Mouse (Mus musculus): ENCODE data around the gene Vwa8.

Vwa8 gene

DNA sequence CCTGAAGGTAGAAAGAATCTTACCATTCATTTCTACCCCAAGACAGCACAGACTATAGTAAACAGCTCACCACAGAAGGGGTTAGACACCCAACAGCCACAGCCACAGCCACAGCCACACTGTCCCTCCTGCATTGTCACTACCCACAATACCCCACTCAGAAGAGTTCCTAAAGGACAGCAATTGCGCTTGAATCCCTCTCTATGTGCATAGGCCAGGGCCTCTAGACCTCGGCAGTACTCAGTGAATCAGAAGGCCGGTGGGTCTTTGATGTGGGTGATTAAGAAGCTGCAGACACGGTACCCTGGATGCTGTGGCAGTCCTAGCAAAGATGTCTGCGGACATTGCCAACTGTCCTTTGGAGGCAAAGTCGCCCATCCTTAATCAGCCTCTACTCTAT is 377.9 kb downstream of the Vwa8 start:
- DNase-seq (ENCODE audit: low read depth, low spot score) = no peak

DNA sequence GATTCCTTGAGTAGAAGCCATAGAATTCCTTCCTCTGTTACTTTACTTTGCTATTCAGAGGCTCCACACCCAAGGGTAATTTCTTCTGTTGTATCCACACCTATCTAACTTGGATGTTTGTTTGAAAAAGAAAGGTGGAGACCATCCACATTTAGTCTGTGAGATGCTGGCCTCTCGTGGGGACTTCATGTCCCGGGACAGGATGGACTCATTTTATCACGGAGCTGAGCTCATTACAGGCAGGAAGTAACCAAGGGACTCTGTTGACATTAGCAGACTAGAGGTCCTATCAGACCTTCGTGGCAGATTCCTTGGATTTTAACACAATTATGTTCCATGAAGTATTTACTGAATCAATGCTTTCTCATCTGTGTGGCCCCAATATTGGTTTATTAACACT is 379.1 kb downstream of the Vwa8 start:
- no peak for DNase-seq (ENCODE audit: low read depth, low spot score)

- DNase-seq (ENCODE audit: low read depth, low spot score) = no peak
Observed at GRCm38 (mm10) chr14:79231677-79232076, 382.8 kb downstream of the Vwa8 start.

DNA sequence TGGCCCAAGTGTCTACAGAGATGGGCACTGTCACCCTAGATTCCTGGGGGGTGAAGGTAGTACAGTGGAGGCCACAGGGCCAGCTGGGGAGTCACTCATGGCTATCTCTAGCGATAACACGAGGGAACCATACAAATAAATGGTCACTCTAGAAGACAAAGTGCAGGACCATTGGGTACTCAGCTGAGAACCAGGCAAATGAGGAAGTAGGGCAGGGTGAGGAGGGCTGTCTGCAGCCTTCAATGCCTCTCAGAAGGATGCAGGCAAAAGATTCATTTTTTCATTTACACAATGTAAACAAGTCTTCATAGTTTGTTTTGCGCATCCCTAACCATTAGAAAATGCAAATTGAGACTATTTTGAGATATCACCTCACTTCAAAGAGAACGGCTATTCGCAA is 384.8 kb downstream of the Vwa8 start:
- DNase-seq (ENCODE audit: low read depth, low spot score) = no peak

DNA sequence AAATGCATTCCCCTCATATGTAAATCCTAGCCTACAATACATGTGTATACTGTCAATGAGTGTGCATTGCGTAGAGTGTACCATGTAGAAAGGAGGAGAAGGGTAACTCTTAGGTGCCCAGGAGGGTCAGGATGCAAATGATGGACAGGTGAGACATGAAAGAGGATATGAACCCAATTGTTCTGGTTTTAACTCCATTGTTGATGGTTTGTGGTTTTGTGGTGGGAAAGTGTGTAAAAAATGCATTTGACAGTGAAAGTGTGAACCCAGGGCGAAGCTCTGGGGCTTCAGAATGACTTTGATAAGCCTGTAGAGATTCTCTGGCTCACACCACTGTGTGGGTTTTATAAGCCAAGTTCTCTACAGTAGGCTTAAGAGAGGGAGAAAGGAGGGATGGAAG is 385.7 kb downstream of the Vwa8 start:
- no peak for DNase-seq (ENCODE audit: low read depth, low spot score)

DNA sequence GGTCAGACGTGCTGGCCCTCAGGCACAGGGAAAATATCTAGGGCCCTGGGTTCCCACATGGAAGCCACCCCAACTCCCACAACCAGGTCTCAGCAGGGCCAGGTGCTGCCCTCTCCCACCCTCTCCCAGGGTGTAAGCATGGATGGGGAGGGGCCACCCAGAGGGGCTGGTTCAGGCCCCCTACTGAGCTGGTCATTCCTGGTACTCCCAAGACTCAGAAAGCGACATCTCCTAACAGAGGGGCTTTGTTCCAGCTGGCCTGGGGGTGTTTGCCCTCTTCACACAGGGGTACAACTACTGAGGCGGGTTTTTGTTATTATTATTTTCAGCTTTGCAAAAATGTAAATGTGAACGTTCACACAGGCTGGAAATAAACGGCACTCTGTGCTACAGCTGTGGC is 386.3 kb downstream of the Vwa8 start:
- DNase-seq (ENCODE audit: low read depth, low spot score) = no peak

- no peak for DNase-seq (ENCODE audit: low read depth, low spot score)
Observed at GRCm38 (mm10) chr14:79236261-79236660, 387.4 kb downstream of the Vwa8 start.

DNA sequence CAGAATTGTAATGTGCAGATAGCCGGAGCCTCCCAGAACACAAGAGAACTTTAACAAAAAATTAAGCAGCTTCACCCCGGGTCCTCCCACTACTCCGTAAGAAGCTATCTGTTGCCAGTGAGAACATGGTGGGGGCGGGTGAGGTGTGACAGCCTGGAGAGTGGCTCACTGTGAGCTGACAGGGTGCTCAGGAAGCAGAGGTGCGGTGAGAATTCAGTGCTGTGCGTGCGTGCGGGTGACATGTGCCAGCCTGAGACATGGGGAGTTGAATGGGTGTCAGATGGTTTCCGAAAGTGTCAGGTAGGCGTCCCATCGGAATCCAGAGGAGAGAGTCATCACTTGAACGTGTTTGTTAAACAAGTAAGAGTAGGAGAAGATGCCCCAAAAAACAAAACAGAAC is 390.6 kb downstream of the Vwa8 start:
- no peak for DNase-seq (ENCODE audit: low read depth, low spot score)

- DNase-seq (ENCODE audit: low read depth, low spot score) = no peak
Observed at GRCm38 (mm10) chr14:79241057-79241570, 392.3 kb downstream of the Vwa8 start.

DNA sequence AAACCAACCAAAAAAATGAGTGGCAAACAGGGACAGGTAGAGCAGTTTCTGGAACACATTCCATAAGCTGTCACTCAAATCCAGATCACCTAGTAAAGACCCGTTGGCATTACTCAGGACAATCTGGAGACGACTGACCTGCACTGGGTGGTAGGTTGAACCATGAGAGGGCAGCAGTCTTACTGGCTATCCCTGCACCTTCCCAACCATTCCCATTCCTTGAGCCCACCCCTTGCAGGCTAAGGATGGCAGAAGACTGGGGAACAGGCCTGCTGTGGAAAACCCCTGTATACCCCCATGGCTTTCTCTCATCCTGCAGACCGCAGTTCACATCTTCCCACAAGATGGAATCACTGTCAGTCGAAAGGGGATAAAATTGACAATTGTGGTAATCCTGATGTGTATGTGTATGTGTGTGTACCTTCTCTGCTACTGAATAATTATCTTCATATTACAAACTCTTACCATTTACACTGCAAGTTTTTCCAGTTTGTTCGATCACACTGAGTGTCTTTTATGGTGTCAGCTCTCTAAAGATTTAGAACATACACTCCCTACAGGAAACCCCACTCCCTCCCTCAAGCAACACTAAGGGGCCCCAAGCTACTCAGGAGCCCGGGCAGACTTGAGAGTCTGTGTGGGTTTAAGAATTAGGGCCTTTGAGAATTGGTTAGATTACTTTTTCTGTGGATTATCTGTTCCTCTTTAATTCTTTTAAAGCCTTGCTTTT is 393.0 kb downstream of the Vwa8 start:
- no peak for DNase-seq (ENCODE audit: low read depth, low spot score)

DNA sequence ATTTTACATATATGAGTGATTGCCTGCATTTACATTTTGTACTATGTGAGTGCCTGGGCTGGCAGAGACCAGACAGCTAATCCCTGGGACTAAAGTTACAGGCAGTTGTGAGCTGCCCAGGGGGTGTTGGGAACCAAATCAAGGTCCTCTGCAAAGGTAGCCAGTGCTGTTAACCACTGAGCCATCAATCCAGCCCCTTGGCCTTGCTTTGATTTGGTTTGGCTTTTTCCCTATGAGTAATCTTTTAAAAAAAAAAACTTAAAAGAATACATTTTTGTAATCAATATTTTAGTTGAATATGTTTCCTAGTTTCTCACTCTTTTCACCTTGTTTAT is 393.5 kb downstream of the Vwa8 start:
- no peak for DNase-seq (ENCODE audit: low read depth, low spot score)

- no peak for DNase-seq (ENCODE audit: low read depth, low spot score)
Observed at GRCm38 (mm10) chr14:79243038-79243883, 394.4 kb downstream of the Vwa8 start.

DNA sequence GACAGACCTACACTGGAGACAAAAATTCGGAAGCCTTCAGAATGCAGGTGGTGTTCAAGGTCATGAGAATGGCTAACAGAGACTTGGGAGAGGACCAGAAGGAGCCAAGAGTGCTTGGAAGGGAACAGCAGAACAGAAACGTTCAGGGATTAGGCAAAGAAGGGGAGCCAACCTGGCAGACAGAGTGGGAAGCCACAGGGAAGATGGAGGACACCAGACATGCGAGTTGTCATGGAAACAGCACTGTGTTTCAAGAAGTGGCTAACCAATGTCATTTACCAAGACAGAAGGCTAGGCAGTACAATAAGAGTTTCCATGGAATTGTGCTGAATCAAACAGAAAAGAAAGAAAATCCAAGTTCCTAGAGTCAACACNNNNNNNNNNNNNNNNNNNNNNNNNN is 395.7 kb downstream of the Vwa8 start:
- peak; percentile 8 for DNase-seq (ENCODE audit: low read depth, low spot score)

DNA sequence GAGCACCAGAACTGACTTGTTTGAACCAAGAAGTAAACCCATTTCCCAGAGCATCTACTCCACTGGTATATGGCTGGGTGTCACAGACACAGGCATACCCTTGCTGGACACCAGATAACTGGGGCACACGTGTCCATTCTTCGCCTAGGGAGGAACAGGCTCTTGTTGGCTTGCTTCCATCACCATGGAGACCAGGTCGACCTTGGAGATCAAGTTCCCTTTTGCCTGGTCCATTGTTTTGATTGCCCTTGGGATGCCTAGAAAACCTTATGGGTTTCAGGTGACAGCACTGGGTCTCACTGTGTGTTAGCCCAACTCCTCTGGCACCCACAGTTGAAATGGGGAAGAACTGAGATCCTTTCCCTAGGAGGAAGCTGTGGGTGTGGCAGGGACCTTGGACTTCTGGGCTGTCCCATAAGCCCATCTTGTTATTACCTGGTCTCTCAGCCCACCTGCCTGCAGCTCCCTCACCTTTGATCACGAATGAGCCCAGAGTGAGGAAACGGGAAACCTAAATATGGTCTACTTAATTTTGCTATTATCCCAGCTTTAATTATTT is 403.0 kb downstream of the Vwa8 start:
- DNase-seq (ENCODE audit: low read depth, low spot score) = peak; percentile 31
